Mouse (Mus musculus) lung, adult 18-20 months (tissue): ENCODE data around the gene Prrc2a.
"Not testable (repeated sequence)": the region's sequence is repeated elsewhere in the genome, so short reads cannot be mapped to it uniquely, and the experiment has no call there.

Experiments
- DNase-seq, 2 experiments: peaks; one replicate each; pipeline ENCODE4 v3.0.0; 2022; ENCODE audit warnings: mixed read lengths in 2 of 2

Prrc2a gene

GRCm38 (mm10) chr17:35131500-35132173 lies 33.1 kb downstream of the Prrc2a start, which contains the start of gene Apom:
Gene Apom (minus strand): TSS chr17:35132050.
- no peak for DNase-seq

- DNase-seq = no peak
Measured at GRCm38 (mm10) chr17:35131038-35131437, 33.7 kb downstream of the Prrc2a start.

GRCm38 (mm10) chr17:35128996-35129395 lies 35.7 kb downstream of the Prrc2a start:
- DNase-seq = no peak

- DNase-seq = no peak
Measured at GRCm38 (mm10) chr17:35127017-35127416, 37.7 kb downstream of the Prrc2a start.

GRCm38 (mm10) chr17:35126206-35126611 lies 38.5 kb downstream of the Prrc2a start, which contains the start of gene D17H6S53E:
Gene D17H6S53E (plus strand): TSS chr17:35126373.
- peak; percentile 81 to 86 for DNase-seq

- peak in 1 of 2 experiments; percentile 42 for DNase-seq
Measured at GRCm38 (mm10) chr17:35125578-35125977, 39.1 kb downstream of the Prrc2a start.

- DNase-seq = no peak
Measured at GRCm38 (mm10) chr17:35125081-35125480, 39.6 kb downstream of the Prrc2a start.

GRCm38 (mm10) chr17:35124261-35124896 lies 40.3 kb downstream of the Prrc2a start:
- DNase-seq = not testable (repeated sequence)

- not testable (repeated sequence) for DNase-seq
Measured at GRCm38 (mm10) chr17:35123287-35123686, 41.4 kb downstream of the Prrc2a start.

- DNase-seq = peak; percentile 19 to 23
Measured at GRCm38 (mm10) chr17:35121871-35122303, 42.8 kb downstream of the Prrc2a start, which contains the start of gene Csnk2b. Gene Csnk2b (minus strand): TSS chr17:35122053.

GRCm38 (mm10) chr17:35121143-35121799 lies 43.4 kb downstream of the Prrc2a start, which contains the start of gene Gpank1:
Gene Gpank1 (plus strand): TSS chr17:35121455.
- DNase-seq = peak; percentile 98 to 99

GRCm38 (mm10) chr17:35120745-35121142 lies 44.0 kb downstream of the Prrc2a start:
- no peak for DNase-seq

GRCm38 (mm10) chr17:35115046-35116019 lies 49.4 kb downstream of the Prrc2a start, which contains the start of gene Ly6g5b:
Gene Ly6g5b (minus strand): TSS chr17:35115428.
- no peak for DNase-seq

GRCm38 (mm10) chr17:35111774-35112173 lies 52.9 kb downstream of the Prrc2a start:
- DNase-seq = no peak

- DNase-seq = no peak
Measured at GRCm38 (mm10) chr17:35108097-35108496, 56.6 kb downstream of the Prrc2a start, which contains the start of gene Ly6g5c. Gene Ly6g5c (plus strand): TSS chr17:35108279.

GRCm38 (mm10) chr17:35106522-35106921 lies 58.2 kb downstream of the Prrc2a start:
- no peak for DNase-seq

GRCm38 (mm10) chr17:35105740-35106389 lies 58.8 kb downstream of the Prrc2a start:
- DNase-seq = peak; percentile 27 to 41

GRCm38 (mm10) chr17:35104754-35105153 lies 59.9 kb downstream of the Prrc2a start:
- DNase-seq = no peak

- DNase-seq = no peak
Measured at GRCm38 (mm10) chr17:35104079-35104478, 60.6 kb downstream of the Prrc2a start.

GRCm38 (mm10) chr17:35103221-35103690 lies 61.4 kb downstream of the Prrc2a start:
- DNase-seq = no peak

- DNase-seq = no peak
Measured at GRCm38 (mm10) chr17:35102299-35102698, 62.4 kb downstream of the Prrc2a start.
